Mouse (Mus musculus): ENCODE data around the gene Atp5d. TPM values are rescaled to one million over a fixed set of nuclear protein-coding genes. Genes with fewer than 3 reads are reported as not detected.

The Atp5d gene
- polyA plus RNA-seq, 1 experiment from 2014 or later = 1,132 TPM

GRCm38 (mm10) chr10:80187739-80188138 lies 49.3 kb downstream of the Atp5d start:
- ATAC-seq (replicated peaks; ENCODE audit: extremely low read depth, insufficient read depth, low FRiP score) = no peak
- H3K27ac ChIP-seq (ENCODE audit: low read length) = no peak overlapping the region
- peaks cover 3% of the 10 kb centered on the region; the same call in 1 of the 2 replicates for H3K4me1 ChIP-seq (ENCODE audit: control insufficient read depth, insufficient read depth, low read length)
- no peak overlapping the region for H3K4me3 ChIP-seq (ENCODE audit: low read length)
- no peaks in the 10 kb centered on the region for H3K36me3 ChIP-seq (ENCODE audit: control insufficient read depth, insufficient read depth)
- no peak overlapping the region for H3K9ac ChIP-seq (ENCODE audit: low read length)
- H3K9me3 ChIP-seq (replicated peaks; ENCODE audit: control insufficient read depth, low read length) = no peaks in the 10 kb centered on the region
- no peak overlapping the region for H3K4me2 ChIP-seq (ENCODE audit: low read depth, low read length)
- H3K27me3 ChIP-seq (ENCODE audit: control insufficient read depth, insufficient read depth, low read length) = peaks cover 26% of the 10 kb centered on the region
- 92% methylated on average over 10 of the region's 10 CpGs for WGBS

- ATAC-seq (replicated peaks; ENCODE audit: extremely low read depth, insufficient read depth, low FRiP score) = no peak
- Histone ChIP-seq H3K4me1 (ENCODE audit: control insufficient read depth, insufficient read depth, low read length) (peaks cover 3% of the 10 kb centered on the region; the same call in 1 of the 2 replicates), H3K36me3 (ENCODE audit: control insufficient read depth, insufficient read depth) (no peaks in the 10 kb centered on the region), H3K4me3 (ENCODE audit: low read length) (no peak overlapping the region), H3K9ac (ENCODE audit: low read length) (no peak overlapping the region), H3K4me2 (ENCODE audit: low read depth, low read length) (no peak overlapping the region), H3K27ac (ENCODE audit: low read length) (no peak overlapping the region), H3K9me3 (replicated peaks; ENCODE audit: control insufficient read depth, low read length) (no peaks in the 10 kb centered on the region), H3K27me3 (ENCODE audit: control insufficient read depth, insufficient read depth, low read length) (peaks cover 26% of the 10 kb centered on the region)
- 88% methylated on average over 15 of the region's 15 CpGs for WGBS
Observed at GRCm38 (mm10) chr10:80188453-80189024, 50.1 kb downstream of the Atp5d start.

- Histone ChIP-seq H3K4me2 (ENCODE audit: low read depth, low read length) (peak overlapping the region; percentile 71), H3K4me3 (ENCODE audit: low read length) (peak overlapping the region; percentile 49), H3K27me3 (ENCODE audit: control insufficient read depth, insufficient read depth, low read length) (peaks cover 26% of the 10 kb centered on the region), H3K27ac (ENCODE audit: low read length) (no peak overlapping the region), H3K9ac (ENCODE audit: low read length) (peak overlapping the region; percentile 62), H3K4me1 (ENCODE audit: control insufficient read depth, insufficient read depth, low read length) (peaks cover 3% of the 10 kb centered on the region; the same call in 1 of the 2 replicates), H3K9me3 (replicated peaks; ENCODE audit: control insufficient read depth, low read length) (no peaks in the 10 kb centered on the region), H3K36me3 (ENCODE audit: control insufficient read depth, insufficient read depth) (no peaks in the 10 kb centered on the region)
- WGBS = 11% methylated on average over 21 of the region's 21 CpGs
- no peak for ATAC-seq (replicated peaks; ENCODE audit: extremely low read depth, insufficient read depth, low FRiP score)
Observed at GRCm38 (mm10) chr10:80189999-80190398, 51.6 kb downstream of the Atp5d start.

GRCm38 (mm10) chr10:80190491-80191051 lies 52.1 kb downstream of the Atp5d start:
- no peaks in the 10 kb centered on the region for H3K36me3 ChIP-seq (ENCODE audit: control insufficient read depth, insufficient read depth)
- peak overlapping the region; percentile 71 for H3K4me2 ChIP-seq (ENCODE audit: low read depth, low read length)
- peak overlapping the region; percentile 49 for H3K4me3 ChIP-seq (ENCODE audit: low read length)
- peak overlapping the region; percentile 62 for H3K9ac ChIP-seq (ENCODE audit: low read length)
- ATAC-seq (replicated peaks; ENCODE audit: extremely low read depth, insufficient read depth, low FRiP score) = peak; percentile 42; the same call in 1 of the 2 replicates
- H3K9me3 ChIP-seq (replicated peaks; ENCODE audit: control insufficient read depth, low read length) = no peaks in the 10 kb centered on the region
- H3K27me3 ChIP-seq (ENCODE audit: control insufficient read depth, insufficient read depth, low read length) = peaks cover 26% of the 10 kb centered on the region
- H3K4me1 ChIP-seq (ENCODE audit: control insufficient read depth, insufficient read depth, low read length) = peaks cover 3% of the 10 kb centered on the region; the same call in 1 of the 2 replicates
- WGBS = under 1% methylated on average over 48 of the region's 48 CpGs
- H3K27ac ChIP-seq (ENCODE audit: low read length) = no peak overlapping the region

- Histone ChIP-seq H3K27me3 (ENCODE audit: control insufficient read depth, insufficient read depth, low read length) (peaks cover 20% of the 10 kb centered on the region), H3K4me3 (ENCODE audit: low read length) (no peak overlapping the region), H3K9ac (ENCODE audit: low read length) (no peak overlapping the region), H3K4me1 (ENCODE audit: control insufficient read depth, insufficient read depth, low read length) (peaks cover 3% of the 10 kb centered on the region; the same call in 1 of the 2 replicates), H3K4me2 (ENCODE audit: low read depth, low read length) (no peak overlapping the region), H3K36me3 (ENCODE audit: control insufficient read depth, insufficient read depth) (no peaks in the 10 kb centered on the region), H3K27ac (ENCODE audit: low read length) (no peak overlapping the region), H3K9me3 (replicated peaks; ENCODE audit: control insufficient read depth, low read length) (no peaks in the 10 kb centered on the region)
- WGBS = 56% methylated on average over 6 of the region's 6 CpGs
- no peak for ATAC-seq (replicated peaks; ENCODE audit: extremely low read depth, insufficient read depth, low FRiP score)
Observed at GRCm38 (mm10) chr10:80193976-80194375, 55.5 kb downstream of the Atp5d start.

GRCm38 (mm10) chr10:80194441-80194840 lies 56.0 kb downstream of the Atp5d start:
- no peak overlapping the region for H3K4me2 ChIP-seq (ENCODE audit: low read depth, low read length)
- peaks cover 16% of the 10 kb centered on the region; the same call in 1 of the 2 replicates for H3K27me3 ChIP-seq (ENCODE audit: control insufficient read depth, insufficient read depth, low read length)
- no peak for ATAC-seq (replicated peaks; ENCODE audit: extremely low read depth, insufficient read depth, low FRiP score)
- no peaks in the 10 kb centered on the region for H3K36me3 ChIP-seq (ENCODE audit: control insufficient read depth, insufficient read depth)
- no peak overlapping the region for H3K4me3 ChIP-seq (ENCODE audit: low read length)
- no peaks in the 10 kb centered on the region for H3K9me3 ChIP-seq (replicated peaks; ENCODE audit: control insufficient read depth, low read length)
- WGBS = 69% methylated on average over 8 of the region's 8 CpGs
- peaks cover 3% of the 10 kb centered on the region; the same call in 1 of the 2 replicates for H3K4me1 ChIP-seq (ENCODE audit: control insufficient read depth, insufficient read depth, low read length)
- no peak overlapping the region for H3K27ac ChIP-seq (ENCODE audit: low read length)
- H3K9ac ChIP-seq (ENCODE audit: low read length) = no peak overlapping the region

Other genes starting within 250 kb of the Atp5d start
- gene Cfd, start 247.8 kb upstream of the Atp5d start, polyA plus RNA-seq (2015; fragmentation: Nextera tagmentation; extraction: Ambion mirVana) = not detected in 2 replicates
- gene Med16, start 229.7 kb upstream of the Atp5d start, polyA plus RNA-seq (2015; fragmentation: Nextera tagmentation; extraction: Ambion mirVana) = 44.9 and 45.2 TPM in 2 replicates
- 2.4 and 13.2 TPM in 2 replicates for gene Gm26602, start 227.8 kb upstream of the Atp5d start, polyA plus RNA-seq (2015; fragmentation: Nextera tagmentation; extraction: Ambion mirVana)
- gene Kiss1r, start 221.7 kb upstream of the Atp5d start, polyA plus RNA-seq (2015; fragmentation: Nextera tagmentation; extraction: Ambion mirVana) = 0.49 and 0.64 TPM in 2 replicates
- 112 and 114 TPM in 2 replicates for gene R3hdm4, start 217.4 kb upstream of the Atp5d start, polyA plus RNA-seq (2015; fragmentation: Nextera tagmentation; extraction: Ambion mirVana)
- gene Arid3a, start 211.6 kb upstream of the Atp5d start, polyA plus RNA-seq (2015; fragmentation: Nextera tagmentation; extraction: Ambion mirVana) = 1.5 and 2.3 TPM in 2 replicates
- gene Wdr18, start 178.5 kb upstream of the Atp5d start, polyA plus RNA-seq (2015; fragmentation: Nextera tagmentation; extraction: Ambion mirVana) = 69.6 TPM in 2 replicates
- gene Grin3b, start 167.9 kb upstream of the Atp5d start, polyA plus RNA-seq (2015; fragmentation: Nextera tagmentation; extraction: Ambion mirVana) = 0.25 and 0.35 TPM in 2 replicates
- 10.6 and 13.5 TPM in 2 replicates for gene Tmem259, start 154.3 kb upstream of the Atp5d start, polyA plus RNA-seq (2015; fragmentation: Nextera tagmentation; extraction: Ambion mirVana)
- gene Cnn2, start 150.0 kb upstream of the Atp5d start, polyA plus RNA-seq (2015; fragmentation: Nextera tagmentation; extraction: Ambion mirVana) = 218 and 255 TPM in 2 replicates
- gene Abca7, start 142.1 kb upstream of the Atp5d start, polyA plus RNA-seq (2015; fragmentation: Nextera tagmentation; extraction: Ambion mirVana) = 3.2 TPM in 2 replicates
- gene Arhgap45, start 122.0 kb upstream of the Atp5d start, polyA plus RNA-seq (2015; fragmentation: Nextera tagmentation; extraction: Ambion mirVana) = 10.9 and 17.7 TPM in 2 replicates
- gene Polr2e, start 98.8 kb upstream of the Atp5d start, polyA plus RNA-seq (2015; fragmentation: Nextera tagmentation; extraction: Ambion mirVana) = 136 and 144 TPM in 2 replicates
- gene Gpx4, start 91.5 kb upstream of the Atp5d start, polyA plus RNA-seq (2015; fragmentation: Nextera tagmentation; extraction: Ambion mirVana) = 668 and 748 TPM in 2 replicates
- 11.7 and 13.5 TPM in 2 replicates for gene Sbno2, start 33.1 kb upstream of the Atp5d start, polyA plus RNA-seq (2015; fragmentation: Nextera tagmentation; extraction: Ambion mirVana)
- 13.8 and 15.3 TPM in 2 replicates for gene Stk11, start 22.8 kb upstream of the Atp5d start, polyA plus RNA-seq (2015; fragmentation: Nextera tagmentation; extraction: Ambion mirVana)
- 2.5 TPM in 2 replicates for gene Cbarp, start 2.2 kb downstream of the Atp5d start, polyA plus RNA-seq (2015; fragmentation: Nextera tagmentation; extraction: Ambion mirVana)
- gene Midn, start 9.6 kb downstream of the Atp5d start, polyA plus RNA-seq (2015; fragmentation: Nextera tagmentation; extraction: Ambion mirVana) = 10.3 and 13.0 TPM in 2 replicates
- gene Cirbp, start 27.4 kb downstream of the Atp5d start, polyA plus RNA-seq (2015; fragmentation: Nextera tagmentation; extraction: Ambion mirVana) = 85.3 and 87.6 TPM in 2 replicates
- 9.7 and 10.7 TPM in 2 replicates for gene 1600002K03Rik, start 34.3 kb downstream of the Atp5d start, polyA plus RNA-seq (2015; fragmentation: Nextera tagmentation; extraction: Ambion mirVana)
- 6.0 and 6.8 TPM in 2 replicates for gene Efna2, start 40.9 kb downstream of the Atp5d start, polyA plus RNA-seq (2015; fragmentation: Nextera tagmentation; extraction: Ambion mirVana)
- gene Mum1, start 87.8 kb downstream of the Atp5d start, polyA plus RNA-seq (2015; fragmentation: Nextera tagmentation; extraction: Ambion mirVana) = 31.9 and 40.1 TPM in 2 replicates
- 596 and 743 TPM in 2 replicates for gene Ndufs7, start 110.5 kb downstream of the Atp5d start, polyA plus RNA-seq (2015; fragmentation: Nextera tagmentation; extraction: Ambion mirVana)
- gene Gamt, start 122.4 kb downstream of the Atp5d start, polyA plus RNA-seq (2015; fragmentation: Nextera tagmentation; extraction: Ambion mirVana) = 50.3 and 51.6 TPM in 2 replicates
- 30.7 and 33.9 TPM in 2 replicates for gene Dazap1, start 122.9 kb downstream of the Atp5d start, polyA plus RNA-seq (2015; fragmentation: Nextera tagmentation; extraction: Ambion mirVana)
- 536 and 549 TPM in 2 replicates for gene Rps15, start 153.8 kb downstream of the Atp5d start, polyA plus RNA-seq (2015; fragmentation: Nextera tagmentation; extraction: Ambion mirVana)
- gene Apc2, start 157.3 kb downstream of the Atp5d start, polyA plus RNA-seq (2015; fragmentation: Nextera tagmentation; extraction: Ambion mirVana) = 1.5 TPM in 2 replicates
- 33.5 and 35.8 TPM in 2 replicates for gene 2310011J03Rik, start 181.9 kb downstream of the Atp5d start, polyA plus RNA-seq (2015; fragmentation: Nextera tagmentation; extraction: Ambion mirVana)
- gene Pcsk4, start 190.9 kb downstream of the Atp5d start, polyA plus RNA-seq (2015; fragmentation: Nextera tagmentation; extraction: Ambion mirVana) = 1.6 and 1.9 TPM in 2 replicates
- 1.8 and 2.6 TPM in 2 replicates for gene Reep6, start 191.3 kb downstream of the Atp5d start, polyA plus RNA-seq (2015; fragmentation: Nextera tagmentation; extraction: Ambion mirVana)
- gene Adamtsl5, start 209.8 kb downstream of the Atp5d start, polyA plus RNA-seq (2015; fragmentation: Nextera tagmentation; extraction: Ambion mirVana) = 15.5 and 16.0 TPM in 2 replicates
- 0.07 and 0.14 TPM in 2 replicates for gene Plk5, start 217.8 kb downstream of the Atp5d start, polyA plus RNA-seq (2015; fragmentation: Nextera tagmentation; extraction: Ambion mirVana)
- gene Mex3d, start 249.0 kb downstream of the Atp5d start, polyA plus RNA-seq (2015; fragmentation: Nextera tagmentation; extraction: Ambion mirVana) = 2.8 TPM in 2 replicates

Measured in heart, embryonic 16.5 days (tissue).